Mouse (Mus musculus) heart, embryonic 10.5 days (tissue): ENCODE measurements around the gene Noa1. TPM values are rescaled to one million over a fixed set of nuclear protein-coding genes. Genes with fewer than 3 reads are reported as not detected.

Experiments
- DNase-seq: peaks from one replicate; pipeline ENCODE4 v3.0.0-alpha.2; 2017; ENCODE audit warnings: low spot score
- H3K27ac ChIP-seq: fragments of 300-500 bp; sonication (generic); 2 replicates; pipeline ENCODE4 v1.5.1; 2016; ENCODE audit warnings: mild to moderate bottlenecking
- H3K27me3 ChIP-seq: fragments of 300-500 bp; sonication (generic); 2 replicates; pipeline ENCODE4 v1.6.1; 2016; ENCODE audit warnings: mild to moderate bottlenecking; ENCODE audit not compliant: poor library complexity, insufficient read depth, severe bottlenecking
- H3K36me3 ChIP-seq: fragments of 300-500 bp; sonication (generic); 2 replicates; pipeline ENCODE4 v1.6.1; 2016; ENCODE audit warnings: mild to moderate bottlenecking, moderate library complexity
- H3K4me1 ChIP-seq: fragments of 300-500 bp; sonication (generic); 2 replicates; pipeline ENCODE4 v1.6.1; 2016; ENCODE audit warnings: mild to moderate bottlenecking
- H3K4me3 ChIP-seq: fragments of 300-500 bp; sonication (generic); 2 replicates; pipeline ENCODE4 v1.5.1; 2016; ENCODE audit warnings: mild to moderate bottlenecking, moderate library complexity
- H3K9me3 ChIP-seq: fragments of 300-500 bp; sonication (generic); 2 replicates; pipeline ENCODE4 v1.6.1; 2016; ENCODE audit warnings: mild to moderate bottlenecking, moderate library complexity
- WGBS: fragments of 180-500 bp; shearing (Covaris S2); methylation state at CpG from one replicate; pipeline ENCODE4 v1.1.7; 2016; 5-methylcytosine and 5-hydroxymethylcytosine counted together
- polyA plus RNA-seq: library from polyadenylated mRNA; unstranded; fragments of >200 nt; fragmentation: Nextera tagmentation; extraction: Ambion mirVana; gene quantifications from 2 replicates; pipeline ENCODE4 v1.2.1, GENCODE M21; 2016

The Noa1 gene
- polyA plus RNA-seq, 1 experiment from 2014 or later = 31.6 TPM

DNA sequence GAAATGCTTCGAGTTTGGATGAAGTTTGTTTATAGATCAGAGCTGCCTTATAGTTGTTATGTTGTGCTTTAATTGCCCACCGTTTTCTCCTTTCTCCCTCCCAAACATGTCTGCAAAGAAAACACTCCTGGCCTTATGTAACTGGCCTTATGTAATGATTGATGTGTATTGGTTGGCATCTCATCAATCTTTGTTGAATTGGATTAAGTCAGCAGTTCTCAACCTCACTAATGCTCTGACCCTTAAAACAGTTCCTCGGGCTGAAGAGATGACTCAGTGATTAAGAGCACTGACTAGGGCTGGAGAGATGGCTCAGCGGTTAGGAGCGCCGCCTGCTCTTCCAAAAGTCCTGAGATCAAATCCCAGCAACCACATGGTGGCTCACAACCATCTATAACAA lies 5.1 kb upstream of the Noa1 start:
- peaks cover 68% of the 10 kb centered on the region for H3K36me3 ChIP-seq
- WGBS = 89% methylated on average over 6 of the region's 6 CpGs

DNA sequence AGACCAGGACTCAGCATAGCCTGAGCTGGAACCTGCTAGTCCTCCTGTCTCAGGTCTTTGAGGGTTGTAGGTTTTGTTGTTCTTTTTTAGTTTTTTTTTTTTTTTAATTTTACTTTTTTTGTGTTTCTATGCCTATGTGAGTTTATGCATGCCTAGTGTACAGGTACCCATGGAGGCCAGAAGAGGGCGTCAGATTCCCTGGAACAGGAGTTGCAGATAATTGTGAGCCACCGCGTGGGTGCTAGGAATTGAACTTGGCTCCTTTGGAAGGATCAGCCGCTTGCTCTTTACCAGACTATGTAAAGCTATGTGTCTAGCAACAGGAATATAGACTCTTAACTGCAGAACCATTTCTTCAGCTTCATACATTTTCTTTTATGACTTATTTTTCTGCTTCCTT lies 4.3 kb upstream of the Noa1 start:
- Histone ChIP-seq H3K4me1 (peaks cover 11% of the 10 kb centered on the region), H3K36me3 (peaks cover 63% of the 10 kb centered on the region), H3K4me3 (no peak overlapping the region), H3K9me3 (no peaks in the 10 kb centered on the region), H3K27me3 (no peaks in the 10 kb centered on the region), H3K27ac (no peak overlapping the region)
- no peak for DNase-seq
- WGBS = 90% methylated on average over 4 of the region's 4 CpGs

More for the DNA sequence above, 5.1 kb upstream of the Noa1 start:
- H3K27ac ChIP-seq = no peak overlapping the region
- DNase-seq = no peak
- no peaks in the 10 kb centered on the region for H3K27me3 ChIP-seq
- H3K4me3 ChIP-seq = no peak overlapping the region
- H3K9me3 ChIP-seq = no peaks in the 10 kb centered on the region
- H3K4me1 ChIP-seq = peaks cover 7% of the 10 kb centered on the region; the same call in 1 of the 2 replicates

GRCm38 (mm10) chr5:77309051-77309906 lies 605 bp downstream of the Noa1 start:
- Histone ChIP-seq H3K36me3 (peaks cover 48% of the 10 kb centered on the region), H3K4me1 (peaks cover 25% of the 10 kb centered on the region), H3K4me3 (peak overlapping the region; percentile 93), H3K27ac (peak overlapping the region; percentile 94), H3K27me3 (no peaks in the 10 kb centered on the region), H3K9me3 (no peaks in the 10 kb centered on the region)
- peak; percentile 77 for DNase-seq
- under 1% methylated on average over 76 of the region's 76 CpGs for WGBS

GRCm38 (mm10) chr5:77307821-77308553 lies 1.9 kb downstream of the Noa1 start:
- H3K27me3 ChIP-seq = no peaks in the 10 kb centered on the region
- DNase-seq = no peak
- 78% methylated on average over 5 of the region's 5 CpGs for WGBS
- H3K4me3 ChIP-seq = peak overlapping the region; percentile 93
- no peak overlapping the region for H3K27ac ChIP-seq
- peaks cover 42% of the 10 kb centered on the region for H3K36me3 ChIP-seq
- H3K4me1 ChIP-seq = peaks cover 25% of the 10 kb centered on the region
- no peaks in the 10 kb centered on the region for H3K9me3 ChIP-seq

- peaks cover 66% of the 10 kb centered on the region for H3K36me3 ChIP-seq
- no peak for DNase-seq
- WGBS = 80% methylated on average over 6 of the region's 6 CpGs
Observed at GRCm38 (mm10) chr5:77301296-77301903, 8.5 kb downstream of the Noa1 start.

GRCm38 (mm10) chr5:77299486-77299885 lies 10.4 kb downstream of the Noa1 start:
- Histone ChIP-seq H3K27me3 (no peaks in the 10 kb centered on the region), H3K4me1 (no peaks in the 10 kb centered on the region), H3K4me3 (no peak overlapping the region), H3K36me3 (peaks cover 65% of the 10 kb centered on the region), H3K9me3 (no peaks in the 10 kb centered on the region), H3K27ac (no peak overlapping the region)
- DNase-seq = no peak
- WGBS = 87% methylated on average over 2 of the region's 2 CpGs

More at GRCm38 (mm10) chr5:77301296-77301903, 8.5 kb downstream of the Noa1 start:
- Histone ChIP-seq H3K27me3 (no peaks in the 10 kb centered on the region), H3K9me3 (no peaks in the 10 kb centered on the region), H3K27ac (no peak overlapping the region), H3K4me3 (no peak overlapping the region), H3K4me1 (no peaks in the 10 kb centered on the region)

GRCm38 (mm10) chr5:77292803-77293522 lies 16.9 kb downstream of the Noa1 start:
- no peak overlapping the region for H3K27ac ChIP-seq
- WGBS = 87% methylated on average over 7 of the region's 7 CpGs
- no peak overlapping the region for H3K4me3 ChIP-seq
- no peaks in the 10 kb centered on the region for H3K27me3 ChIP-seq
- H3K36me3 ChIP-seq = peaks cover 90% of the 10 kb centered on the region
- peaks cover 12% of the 10 kb centered on the region for H3K4me1 ChIP-seq
- H3K9me3 ChIP-seq = no peaks in the 10 kb centered on the region
- no peak for DNase-seq

DNA sequence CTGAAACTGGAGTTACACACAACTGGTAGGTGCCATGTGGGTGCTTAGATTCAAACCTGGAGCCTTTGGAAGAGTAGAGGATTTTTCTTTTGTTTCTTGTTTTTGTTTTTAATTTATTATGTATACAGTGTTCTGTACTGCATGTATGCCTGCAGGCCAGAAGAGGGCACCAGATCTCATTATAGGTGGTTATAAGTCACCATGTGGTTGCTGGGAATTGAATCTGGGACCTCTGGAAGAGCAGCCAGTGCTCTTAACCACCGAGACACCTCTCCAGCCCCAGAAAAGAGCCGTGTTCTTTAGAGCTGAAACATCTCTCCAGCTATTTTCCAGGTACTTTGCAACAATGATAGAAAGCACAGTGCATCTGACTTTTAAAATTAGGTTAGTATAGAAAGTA lies 19.3 kb downstream of the Noa1 start:
- Histone ChIP-seq H3K4me3 (no peak overlapping the region), H3K4me1 (peaks cover 21% of the 10 kb centered on the region), H3K27me3 (no peaks in the 10 kb centered on the region), H3K36me3 (peaks cover 77% of the 10 kb centered on the region), H3K9me3 (no peaks in the 10 kb centered on the region), H3K27ac (no peak overlapping the region)
- WGBS = 93% methylated on average over 2 of the region's 2 CpGs
- DNase-seq = no peak

DNA sequence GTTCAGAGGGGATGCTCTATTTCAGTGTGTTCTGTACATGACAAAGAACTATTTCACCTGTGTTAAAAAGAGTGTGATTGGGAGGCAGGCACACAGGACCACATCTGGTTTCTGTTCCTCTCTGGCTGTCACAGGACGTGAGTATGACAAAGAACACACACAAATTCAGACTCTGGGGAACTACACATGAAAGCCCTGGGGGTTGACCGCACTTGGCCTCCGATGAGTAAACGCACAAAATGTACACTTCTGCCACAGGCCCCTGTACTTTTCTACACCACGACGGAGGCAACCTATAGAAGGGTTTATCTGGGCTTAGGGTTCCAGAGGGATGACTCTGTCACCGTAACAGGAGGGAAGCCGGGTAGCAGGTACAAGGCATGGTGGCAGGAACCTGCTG lies 20.2 kb downstream of the Noa1 start:
- 65% methylated on average over 8 of the region's 8 CpGs for WGBS
- DNase-seq = no peak
- H3K27ac ChIP-seq = no peak overlapping the region
- H3K36me3 ChIP-seq = peaks cover 73% of the 10 kb centered on the region
- H3K4me1 ChIP-seq = peaks cover 21% of the 10 kb centered on the region
- no peaks in the 10 kb centered on the region for H3K27me3 ChIP-seq
- H3K4me3 ChIP-seq = no peak overlapping the region
- H3K9me3 ChIP-seq = no peaks in the 10 kb centered on the region

GRCm38 (mm10) chr5:77287901-77288300 lies 22.0 kb downstream of the Noa1 start:
- 76% methylated on average over 6 of the region's 6 CpGs for WGBS
- peaks cover 21% of the 10 kb centered on the region for H3K4me1 ChIP-seq
- H3K36me3 ChIP-seq = peaks cover 74% of the 10 kb centered on the region
- no peaks in the 10 kb centered on the region for H3K9me3 ChIP-seq
- H3K27ac ChIP-seq = no peak overlapping the region
- no peaks in the 10 kb centered on the region for H3K27me3 ChIP-seq
- DNase-seq = no peak
- no peak overlapping the region for H3K4me3 ChIP-seq

DNA sequence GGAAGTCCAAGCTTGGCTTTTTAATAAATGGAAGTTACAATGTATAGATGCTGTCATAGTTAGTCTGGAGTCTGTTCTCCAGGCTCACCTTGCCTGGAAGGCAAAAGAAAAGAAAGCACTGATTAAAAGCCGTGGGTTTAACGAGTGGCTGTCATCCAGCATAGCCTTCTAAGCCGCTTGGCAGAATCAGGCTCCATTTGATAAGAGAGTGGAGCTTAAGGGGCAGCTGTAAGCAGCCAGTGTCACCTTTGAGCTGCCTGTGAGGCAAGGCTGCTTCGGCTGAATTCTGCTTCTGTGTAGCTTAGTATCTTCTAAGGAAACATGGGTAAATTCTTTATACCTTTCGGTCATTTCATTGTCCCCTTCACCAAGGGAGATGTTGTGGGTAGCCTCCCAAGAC lies 23.0 kb downstream of the Noa1 start:
- Histone ChIP-seq H3K27ac (no peak overlapping the region), H3K4me3 (no peak overlapping the region), H3K4me1 (peaks cover 21% of the 10 kb centered on the region), H3K27me3 (no peaks in the 10 kb centered on the region), H3K9me3 (no peaks in the 10 kb centered on the region), H3K36me3 (peaks cover 75% of the 10 kb centered on the region)
- WGBS = 62% methylated on average over 5 of the region's 5 CpGs
- DNase-seq = no peak

DNA sequence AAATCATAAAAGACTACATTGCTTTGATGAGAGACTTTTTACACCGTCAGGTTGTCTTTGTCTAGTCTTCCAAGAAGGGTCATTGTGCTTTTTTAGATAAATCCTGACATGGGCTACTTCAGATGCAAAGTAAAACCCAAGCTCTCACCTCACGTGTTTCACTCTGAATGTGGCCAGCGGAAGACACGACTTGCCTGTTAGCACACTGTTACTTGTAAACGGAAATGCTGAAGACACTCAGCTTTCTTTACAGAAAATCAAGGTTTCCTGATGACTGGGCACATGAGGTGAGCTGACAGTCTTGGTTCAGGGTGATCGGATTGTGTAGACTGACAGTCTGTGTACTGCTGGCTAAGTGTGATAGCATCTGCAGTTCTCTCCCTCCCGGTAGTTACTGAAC lies 24.2 kb downstream of the Noa1 start:
- Histone ChIP-seq H3K4me3 (no peak overlapping the region), H3K4me1 (peaks cover 21% of the 10 kb centered on the region), H3K9me3 (no peaks in the 10 kb centered on the region), H3K27me3 (no peaks in the 10 kb centered on the region), H3K36me3 (peaks cover 78% of the 10 kb centered on the region), H3K27ac (no peak overlapping the region)
- DNase-seq = no peak
- 84% methylated on average over 7 of the region's 7 CpGs for WGBS
